ENCODE assay signal across 8 mouse cellular contexts in the genomic region with DNA sequence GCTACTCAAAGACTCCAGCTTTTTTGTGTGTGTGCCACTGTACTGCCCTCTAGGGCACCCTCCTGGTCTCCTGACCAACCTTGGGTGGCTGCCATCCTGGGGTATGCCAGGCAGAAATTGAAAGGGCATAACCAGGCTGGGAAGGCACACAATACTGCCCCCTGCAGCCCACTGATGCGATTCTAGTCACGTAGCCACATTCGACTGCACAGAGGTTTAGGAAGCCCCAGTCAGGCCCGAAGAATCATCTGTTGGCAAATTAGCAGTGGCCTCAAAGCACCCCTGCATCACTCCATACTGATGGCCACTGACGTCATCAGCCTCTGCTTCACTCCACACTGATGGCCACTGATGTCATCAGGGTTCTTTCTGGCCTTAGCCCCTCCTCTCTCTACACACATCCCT. TPM values are rescaled to one million over a fixed set of nuclear protein-coding genes. Genes with fewer than 3 reads are reported as not detected.
DNase-seq lines count a peak whose midpoint lies in the region; ATAC-seq and TF ChIP-seq lines count a peak whose summit lies in the region.

No protein-coding gene starts in this region.

- WGBS in intestine, postnatal 0 days = 67% methylated on average over 5 of the region's 5 CpGs
- 56% methylated on average over 5 of the region's 5 CpGs for WGBS in intestine, embryonic 15.5 days
- WGBS in midbrain, embryonic 16.5 days = 35% methylated on average over 5 of the region's 5 CpGs

- no peak overlapping the region for H3K9ac ChIP-seq in intestine, postnatal 0 days (ENCODE audit: low read depth, low read length)
- no peak overlapping the region for H3K9ac ChIP-seq in intestine, embryonic 15.5 days
- H3K9ac ChIP-seq in MEL (ENCODE audit: control insufficient read depth, low read depth, low read length, poor library complexity, severe bottlenecking) = no peak overlapping the region
- H3K9ac ChIP-seq in midbrain, embryonic 16.5 days (ENCODE audit: low read depth, low read length) = no peak overlapping the region

- H3K9me3 ChIP-seq in intestine, postnatal 0 days (ENCODE audit: control insufficient read depth) = no peaks in the 10 kb centered on the region
- H3K9me3 ChIP-seq in intestine, embryonic 15.5 days = no peaks in the 10 kb centered on the region
- no peaks in the 10 kb centered on the region for H3K9me3 ChIP-seq in MEL (replicated peaks; ENCODE audit: insufficient read depth, low read length)
- H3K9me3 ChIP-seq in midbrain, embryonic 16.5 days (replicated peaks; ENCODE audit: control insufficient read depth, low read length, poor library complexity, severe bottlenecking) = no peaks in the 10 kb centered on the region

- no peaks in the 10 kb centered on the region for H3K36me3 ChIP-seq in intestine, postnatal 0 days (ENCODE audit: control insufficient read depth, insufficient read depth)
- H3K36me3 ChIP-seq in intestine, embryonic 15.5 days = no peaks in the 10 kb centered on the region
- H3K36me3 ChIP-seq in MEL (ENCODE audit: control insufficient read depth in 1 of 2, insufficient read depth in 2 of 2, low read length in 2 of 2) = peaks cover 0 to 3% of the 10 kb centered on the region in 2 experiments; a peak in 1 of 4 replicates
- H3K36me3 ChIP-seq in midbrain, embryonic 16.5 days (ENCODE audit: control insufficient read depth, insufficient read depth, low read length) = no peaks in the 10 kb centered on the region

- H3K4me3 ChIP-seq in intestine, postnatal 0 days (ENCODE audit: low read depth, low read length) = no peak overlapping the region
- H3K4me3 ChIP-seq in intestine, embryonic 15.5 days (replicated peaks) = no peak overlapping the region
- no peak overlapping the region for H3K4me3 ChIP-seq in MEL (ENCODE audit: control insufficient read depth in 1 of 2, insufficient read depth in 1 of 2, low read depth in 2 of 2, low read length in 2 of 2)
- no peak overlapping the region for H3K4me3 ChIP-seq in gastrocnemius, adult 2 months
- no peak overlapping the region for H3K4me3 ChIP-seq in layer of hippocampus, adult 2 months
- no peak overlapping the region for H3K4me3 ChIP-seq in midbrain, embryonic 16.5 days (ENCODE audit: low read depth, low read length)

- peak; percentile 68 for TF ChIP-seq CTCF in intestine, postnatal 0 days (IDR thresholded peaks at IDR 0.05; ENCODE audit: low read depth)
- TF ChIP-seq CTCF in MEL (IDR thresholded peaks at IDR 0.05 in 2 of 3, conservative IDR thresholded peaks at IDR 0.05 in 1 of 3; ENCODE audit: control insufficient read depth in 1 of 3, insufficient read depth in 1 of 3, low read depth in 2 of 3, low read length in 3 of 3, poor library complexity in 1 of 3, severe bottlenecking in 1 of 3) = peak; percentile 58 to 70 (median 70)
- peak; percentile 50 for TF ChIP-seq CTCF in gastrocnemius, adult 2 months (IDR thresholded peaks at IDR 0.05)
- peak; percentile 82 for TF ChIP-seq CTCF in layer of hippocampus, adult 2 months (conservative IDR thresholded peaks at IDR 0.05)

- peak; percentile 52 for DNase-seq in MEL (ENCODE audit: low read depth, low spot score)
- DNase-seq in cerebellum, adult 18-20 months = peak; percentile 77 to 80
- peak; percentile 76 for DNase-seq in gastrocnemius, adult 2 months
- peak; percentile 71 to 78 for DNase-seq in layer of hippocampus, adult 2 months (ENCODE audit: low spot score in 2 of 2)

- no peak for ATAC-seq in intestine, postnatal 0 days
- ATAC-seq in intestine, embryonic 15.5 days = no peak
- peak; percentile 56; the same call in 1 of the 2 replicates for ATAC-seq in midbrain, embryonic 16.5 days
- ATAC-seq in erythroblast, adult 5-6 weeks (replicated peaks; ENCODE audit: low FRiP score, poor library complexity, severe bottlenecking) = no peak

- TF ChIP-seq EP300 in MEL (IDR thresholded peaks at IDR 0.05; ENCODE audit: low read depth in 1 of 2, low read length in 2 of 2) = no peak

- no peak overlapping the region for H3K27ac ChIP-seq in intestine, postnatal 0 days (ENCODE audit: low read depth, low read length)
- H3K27ac ChIP-seq in intestine, embryonic 15.5 days = no peak overlapping the region
- H3K27ac ChIP-seq in MEL (ENCODE audit: control insufficient read depth, low read depth, low read length) = no peak overlapping the region
- H3K27ac ChIP-seq in gastrocnemius, adult 2 months = no peak overlapping the region
- no peak overlapping the region for H3K27ac ChIP-seq in layer of hippocampus, adult 2 months
- H3K27ac ChIP-seq in midbrain, embryonic 16.5 days (ENCODE audit: low read length) = no peak overlapping the region

- H3K79me2 ChIP-seq in MEL (ENCODE audit: control insufficient read depth, insufficient read depth, low read length, poor library complexity) = no peaks in the 10 kb centered on the region

- no peaks in the 10 kb centered on the region for H3K4me1 ChIP-seq in intestine, postnatal 0 days (replicated peaks; ENCODE audit: control insufficient read depth, insufficient read depth, low read length)
- peaks cover 5% of the 10 kb centered on the region; the same call in 1 of the 2 replicates for H3K4me1 ChIP-seq in intestine, embryonic 15.5 days (replicated peaks)
- peaks cover 0 to 6% of the 10 kb centered on the region in 2 experiments; a peak in 2 of 4 replicates for H3K4me1 ChIP-seq in MEL (ENCODE audit: control insufficient read depth in 1 of 2, insufficient read depth in 2 of 2, low read length in 2 of 2)
- no peaks in the 10 kb centered on the region for H3K4me1 ChIP-seq in midbrain, embryonic 16.5 days (ENCODE audit: control insufficient read depth, insufficient read depth, low read length)

- H3K27me3 ChIP-seq in intestine, postnatal 0 days (replicated peaks; ENCODE audit: control insufficient read depth, insufficient read depth, low read length) = peaks cover 22% of the 10 kb centered on the region
- H3K27me3 ChIP-seq in intestine, embryonic 15.5 days (replicated peaks) = peaks cover 18% of the 10 kb centered on the region
- peaks cover 7 to 12% of the 10 kb centered on the region in 2 experiments for H3K27me3 ChIP-seq in MEL (ENCODE audit: control insufficient read depth in 1 of 2, insufficient read depth in 2 of 2, low read length in 2 of 2)
- H3K27me3 ChIP-seq in midbrain, embryonic 16.5 days (ENCODE audit: control insufficient read depth, insufficient read depth, low read depth, low read length) = peaks cover 8% of the 10 kb centered on the region

- no peak overlapping the region for H3K4me2 ChIP-seq in intestine, postnatal 0 days (replicated peaks; ENCODE audit: low read depth)
- no peak overlapping the region for H3K4me2 ChIP-seq in intestine, embryonic 15.5 days (replicated peaks)
- no peak overlapping the region for H3K4me2 ChIP-seq in midbrain, embryonic 16.5 days (ENCODE audit: low read length)

- intact Hi-C loops in gastrocnemius, adult 2 months (cut with DNase I) = loop anchor here (5.0 kb wide), 1 partner anchor 37 kb away; no protein-coding TSS in a partner anchor

- TF ChIP-seq RAD21 in MEL (IDR thresholded peaks at IDR 0.05; ENCODE audit: low read depth, low read length) = peak; percentile 38

- no peak for TF ChIP-seq POLR2A in MEL (IDR thresholded peaks at IDR 0.05; ENCODE audit: control insufficient read depth in 1 of 2, insufficient read depth in 1 of 2, low read depth in 1 of 2, low read length in 2 of 2, poor library complexity in 1 of 2)

TF ChIP-seq in MEL, 35 proteins besides CTCF, POLR2A, EP300 and RAD21:
- TF ChIP-seq SMC3 (IDR thresholded peaks at IDR 0.05; ENCODE audit: low read depth, low read length) (peak; percentile 73), KAT2A (conservative IDR thresholded peaks at IDR 0.05; ENCODE audit: low read depth, low read length) (no peak)

RNA-seq across cellular contexts. Expression of a gene that starts 10.1 kb away (rescaled TPM):
- polyA plus RNA-seq in intestine, postnatal 0 days (2015; fragmentation: Nextera tagmentation; extraction: Ambion mirVana) = 1.1 and 1.3 TPM in 2 replicates
- 2.7 and 3.7 TPM in 2 replicates for polyA plus RNA-seq in intestine, embryonic 15.5 days (2015; fragmentation: Nextera tagmentation; extraction: Ambion mirVana)
- total RNA-seq in MEL (2012; rRNA removed) = not detected in 2 replicates
- not detected for polyA plus RNA-seq in MEL (2012; ENCODE audit: insufficient read depth in 1 of 2, insufficient read length in 2 of 2, low read depth in 1 of 2, low replicate concordance in 2 of 2, missing spikeins in 1 of 2)
- 1 to 10 TPM in 1 of 2 experiments, under 1 TPM in 1; 0.98 to 1.5 TPM for total RNA-seq in gastrocnemius, adult 2 months (2021)
- 10 to 100 TPM; 34.1 to 35.1 TPM for total RNA-seq in layer of hippocampus, adult 2 months (2021)
- polyA plus RNA-seq in midbrain, embryonic 16.5 days (2015; fragmentation: Nextera tagmentation; extraction: Ambion mirVana) = 1.2 and 1.3 TPM in 2 replicates
- total RNA-seq in erythroblast, adult 5-6 weeks (2015; ENCODE audit: low replicate concordance) = 0.58 TPM in 1 of 2 replicates, not detected in the other
- not detected in 2 replicates for total RNA-seq in erythroblast, adult 5-6 weeks (2017; ENCODE audit: low replicate concordance)

RNA-seq across cellular contexts. Expression of a gene that starts 43.4 kb away (rescaled TPM):
- polyA plus RNA-seq in intestine, postnatal 0 days (2015; fragmentation: Nextera tagmentation; extraction: Ambion mirVana) = 0.18 and 0.24 TPM in 2 replicates
- 0.24 and 0.25 TPM in 2 replicates for polyA plus RNA-seq in intestine, embryonic 15.5 days (2015; fragmentation: Nextera tagmentation; extraction: Ambion mirVana)
- total RNA-seq in MEL (2012; rRNA removed) = 0.03 and 0.04 TPM in 2 replicates
- polyA plus RNA-seq in MEL (2012; ENCODE audit: insufficient read depth in 1 of 2, insufficient read length in 2 of 2, low read depth in 1 of 2, low replicate concordance in 2 of 2, missing spikeins in 1 of 2) = under 1 TPM in 1 of 2 experiments, not detected in 1; 0.10 TPM
- total RNA-seq in gastrocnemius, adult 2 months (2021) = 1 to 10 TPM in 1 of 2 experiments, under 1 TPM in 1; 0.61 to 1.2 TPM
- total RNA-seq in layer of hippocampus, adult 2 months (2021) = 100 to 1,000 TPM; 226 to 232 TPM
- 9.2 and 10.4 TPM in 2 replicates for polyA plus RNA-seq in midbrain, embryonic 16.5 days (2015; fragmentation: Nextera tagmentation; extraction: Ambion mirVana)
- total RNA-seq in erythroblast, adult 5-6 weeks (2015; ENCODE audit: low replicate concordance) = not detected in 2 replicates
- total RNA-seq in erythroblast, adult 5-6 weeks (2017; ENCODE audit: low replicate concordance) = not detected in 2 replicates

RNA-seq across cellular contexts. Expression of a gene that starts 43.8 kb away (rescaled TPM):
- 1.4 and 1.6 TPM in 2 replicates for polyA plus RNA-seq in intestine, postnatal 0 days (2015; fragmentation: Nextera tagmentation; extraction: Ambion mirVana)
- polyA plus RNA-seq in intestine, embryonic 15.5 days (2015; fragmentation: Nextera tagmentation; extraction: Ambion mirVana) = 1.9 and 2.4 TPM in 2 replicates
- total RNA-seq in MEL (2012; rRNA removed) = 15.1 and 17.2 TPM in 2 replicates
- 10 to 100 TPM in 1 of 2 experiments, not detected in 1; 17.6 TPM for polyA plus RNA-seq in MEL (2012; ENCODE audit: insufficient read depth in 1 of 2, insufficient read length in 2 of 2, low read depth in 1 of 2, low replicate concordance in 2 of 2, missing spikeins in 1 of 2)
- total RNA-seq in gastrocnemius, adult 2 months (2021) = 10 to 100 TPM; 41.9 to 54.7 TPM
- 100 to 1,000 TPM; 122 to 124 TPM for total RNA-seq in layer of hippocampus, adult 2 months (2021)
- polyA plus RNA-seq in midbrain, embryonic 16.5 days (2015; fragmentation: Nextera tagmentation; extraction: Ambion mirVana) = 3.3 and 3.5 TPM in 2 replicates
- total RNA-seq in erythroblast, adult 5-6 weeks (2015; ENCODE audit: low replicate concordance) = 1.2 and 1.9 TPM in 2 replicates
- 1.5 and 3.9 TPM in 2 replicates for total RNA-seq in erythroblast, adult 5-6 weeks (2017; ENCODE audit: low replicate concordance)

Comparison
In these comparisons a context has a peak if more than half of its experiments do, and no peak if none do; other contexts are left out.
1. RNA of a gene that starts 10.1 kb away (total RNA-seq): 34.1 to 35.1 TPM in layer of hippocampus, adult 2 months; 0.98 to 1.5 TPM in gastrocnemius, adult 2 months, 0.58 TPM in erythroblast, adult 5-6 weeks and not detected in MEL; every median in the first group is over 10 times any median in the second.
2. RNA of a gene that starts 43.4 kb away (total RNA-seq): 226 to 232 TPM in layer of hippocampus, adult 2 months; 0.61 to 1.2 TPM in gastrocnemius, adult 2 months, 0.03 to 0.04 TPM in MEL and not detected in erythroblast, adult 5-6 weeks; every median in the first group is over 100 times any median in the second.
3. Peak in every context shown above with its lines, with median percentiles within 50 percentile points of each other: CTCF ChIP-seq and DNase-seq.